Mouse (Mus musculus): ENCODE measurements around the gene Timeless. TPM values are rescaled to one million over a fixed set of nuclear protein-coding genes. Genes with fewer than 3 reads are reported as not detected.

Timeless gene
- polyA plus RNA-seq, 1 experiment, result 2.7 TPM

GRCm38 (mm10) chr10:128296370-128297090 lies 64.7 kb downstream of the Timeless start:
- Histone ChIP-seq H3K4me3 (replicated peaks) (no peak overlapping the region), H3K9me3 (ENCODE audit: control insufficient read depth, low read length) (no peaks in the 10 kb centered on the region), H3K36me3 (ENCODE audit: control insufficient read depth) (peaks cover 13% of the 10 kb centered on the region), H3K27me3 (ENCODE audit: control insufficient read depth) (no peaks in the 10 kb centered on the region), H3K4me1 (ENCODE audit: control insufficient read depth) (no peaks in the 10 kb centered on the region)
- no peak for TF ChIP-seq TAL1 (IDR thresholded peaks at IDR 0.05; ENCODE audit: low read length)
- no peak for TF ChIP-seq GATA1 (IDR thresholded peaks at IDR 0.05; ENCODE audit: low read length)

- Histone ChIP-seq H3K9me3 (ENCODE audit: control insufficient read depth, low read length) (no peaks in the 10 kb centered on the region), H3K36me3 (ENCODE audit: control insufficient read depth) (peaks cover 8% of the 10 kb centered on the region), H3K27me3 (ENCODE audit: control insufficient read depth) (no peaks in the 10 kb centered on the region), H3K4me3 (replicated peaks) (no peak overlapping the region), H3K4me1 (ENCODE audit: control insufficient read depth) (peaks cover 4% of the 10 kb centered on the region)
- TF ChIP-seq GATA1 (IDR thresholded peaks at IDR 0.05; ENCODE audit: low read length) (no peak), TAL1 (IDR thresholded peaks at IDR 0.05; ENCODE audit: low read length) (no peak)
Measured at GRCm38 (mm10) chr10:128297221-128297620, 65.4 kb downstream of the Timeless start.

- peaks cover 4% of the 10 kb centered on the region for H3K36me3 ChIP-seq (ENCODE audit: control insufficient read depth)
- H3K4me3 ChIP-seq (replicated peaks), result no peak overlapping the region
- no peak for TF ChIP-seq TAL1 (IDR thresholded peaks at IDR 0.05; ENCODE audit: low read length)
- no peak for TF ChIP-seq GATA1 (IDR thresholded peaks at IDR 0.05; ENCODE audit: low read length)
- H3K27me3 ChIP-seq (ENCODE audit: control insufficient read depth), result no peaks in the 10 kb centered on the region
- peaks cover 8% of the 10 kb centered on the region for H3K4me1 ChIP-seq (ENCODE audit: control insufficient read depth)
- H3K9me3 ChIP-seq (ENCODE audit: control insufficient read depth, low read length), result no peaks in the 10 kb centered on the region
Measured at GRCm38 (mm10) chr10:128297622-128298021, 65.8 kb downstream of the Timeless start.

GRCm38 (mm10) chr10:128298243-128298642 lies 66.4 kb downstream of the Timeless start:
- H3K9me3 ChIP-seq (ENCODE audit: control insufficient read depth, low read length), result no peaks in the 10 kb centered on the region
- no peaks in the 10 kb centered on the region for H3K27me3 ChIP-seq (ENCODE audit: control insufficient read depth)
- peaks cover 10% of the 10 kb centered on the region for H3K4me1 ChIP-seq (ENCODE audit: control insufficient read depth)
- H3K36me3 ChIP-seq (ENCODE audit: control insufficient read depth), result no peaks in the 10 kb centered on the region
- TF ChIP-seq TAL1 (IDR thresholded peaks at IDR 0.05; ENCODE audit: low read length), result no peak; the same call in 2 of the 3 replicates
- no peak for TF ChIP-seq GATA1 (IDR thresholded peaks at IDR 0.05; ENCODE audit: low read length)
- no peak overlapping the region for H3K4me3 ChIP-seq (replicated peaks)

- Histone ChIP-seq H3K4me3 (replicated peaks) (no peak within 1 kb of the TSS), H3K4me1 (ENCODE audit: control insufficient read depth) (peaks cover 11% of the 10 kb centered on the region)
Measured at GRCm38 (mm10) chr10:128298702-128299171, 66.9 kb downstream of the Timeless start, which contains the start of gene Il23a. Il23a (minus strand) TSS chr10:128298752.

GRCm38 (mm10) chr10:128302357-128302756 lies 70.5 kb downstream of the Timeless start:
- no peaks in the 10 kb centered on the region for H3K9me3 ChIP-seq (ENCODE audit: control insufficient read depth, low read length)
- peaks cover 32% of the 10 kb centered on the region for H3K4me1 ChIP-seq (ENCODE audit: control insufficient read depth)
- peaks cover 29% of the 10 kb centered on the region for H3K36me3 ChIP-seq (ENCODE audit: control insufficient read depth)
- no peaks in the 10 kb centered on the region for H3K27me3 ChIP-seq (ENCODE audit: control insufficient read depth)
- no peak for TF ChIP-seq GATA1 (IDR thresholded peaks at IDR 0.05; ENCODE audit: low read length)
- no peak for TF ChIP-seq TAL1 (IDR thresholded peaks at IDR 0.05; ENCODE audit: low read length)
- peak overlapping the region; percentile 80 for H3K4me3 ChIP-seq (replicated peaks)

More at GRCm38 (mm10) chr10:128298702-128299171, 66.9 kb downstream of the Timeless start, which contains the start of gene Il23a:
- TF ChIP-seq GATA1 (IDR thresholded peaks at IDR 0.05; ENCODE audit: low read length), result no peak
- Histone ChIP-seq H3K9me3 (ENCODE audit: control insufficient read depth, low read length) (no peaks in the 10 kb centered on the region), H3K27me3 (ENCODE audit: control insufficient read depth) (no peaks in the 10 kb centered on the region), H3K36me3 (ENCODE audit: control insufficient read depth) (no peaks in the 10 kb centered on the region)

Other genes starting within 250 kb of the Timeless start
- not detected in 2 replicates for gene Hsd17b6, start 224.5 kb upstream of the Timeless start, polyA plus RNA-seq (2012)
- gene Prim1, start 216.9 kb upstream of the Timeless start, polyA plus RNA-seq (2012), result 1.3 TPM in 2 replicates
- gene Naca, start 196.5 kb upstream of the Timeless start, polyA plus RNA-seq (2012), result 10.5 and 11.0 TPM in 2 replicates
- 8.6 and 11.8 TPM in 2 replicates for gene Ptges3, start 173.1 kb upstream of the Timeless start, polyA plus RNA-seq (2012)
- gene Atp5b, start 148.8 kb upstream of the Timeless start, polyA plus RNA-seq (2012), result 152 and 224 TPM in 2 replicates
- gene Baz2a, start 140.5 kb upstream of the Timeless start, polyA plus RNA-seq (2012), result 3.2 and 3.6 TPM in 2 replicates
- gene Rbms2, start 51.8 kb upstream of the Timeless start, polyA plus RNA-seq (2012), result 0.72 and 0.93 TPM in 2 replicates
- not detected in 2 replicates for gene Gls2, start 37.6 kb upstream of the Timeless start, polyA plus RNA-seq (2012)
- gene Spryd4, start 20.3 kb upstream of the Timeless start, polyA plus RNA-seq (2012), result 0.10 and 0.18 TPM in 2 replicates
- gene Mip, start 6.2 kb upstream of the Timeless start, polyA plus RNA-seq (2012), result 0.03 TPM in 1 of 2 replicates, not detected in the other
- 0.02 and 0.04 TPM in 2 replicates for gene Apon, start 22.0 kb downstream of the Timeless start, polyA plus RNA-seq (2012)
- gene Apof, start 36.6 kb downstream of the Timeless start, polyA plus RNA-seq (2012), result not detected in 2 replicates
- gene Stat2, start 38.5 kb downstream of the Timeless start, polyA plus RNA-seq (2012), result 0.16 and 0.23 TPM in 2 replicates
- not detected in 2 replicates for gene Il23a, start 66.7 kb downstream of the Timeless start, polyA plus RNA-seq (2012)
- gene Pan2, start 71.3 kb downstream of the Timeless start, polyA plus RNA-seq (2012), result 0.31 and 0.44 TPM in 2 replicates
- gene Cnpy2, start 90.4 kb downstream of the Timeless start, polyA plus RNA-seq (2012), result 2.3 and 3.2 TPM in 2 replicates
- gene Cs, start 105.7 kb downstream of the Timeless start, polyA plus RNA-seq (2012), result 2.2 and 3.1 TPM in 2 replicates
- gene Coq10a, start 136.9 kb downstream of the Timeless start, polyA plus RNA-seq (2012), result 0.49 and 0.53 TPM in 2 replicates
- 1.4 and 1.9 TPM in 2 replicates for gene Ankrd52, start 145.1 kb downstream of the Timeless start, polyA plus RNA-seq (2012)
- gene Slc39a5, start 169.2 kb downstream of the Timeless start, polyA plus RNA-seq (2012), result 0.15 and 0.16 TPM in 2 replicates
- gene Nabp2, start 179.4 kb downstream of the Timeless start, polyA plus RNA-seq (2012), result 32.3 and 34.1 TPM in 2 replicates
- 0.37 and 0.48 TPM in 2 replicates for gene Rnf41, start 179.6 kb downstream of the Timeless start, polyA plus RNA-seq (2012)
- gene Smarcc2, start 227.2 kb downstream of the Timeless start, polyA plus RNA-seq (2012), result 19.2 and 19.5 TPM in 2 replicates